Mouse (Mus musculus) adrenal gland, postnatal 4 days (tissue): Measurements from ENCODE around the gene Cep170. TPM values are rescaled to one million over a fixed set of nuclear protein-coding genes. Genes with fewer than 3 reads are reported as not detected.

Source experiments
- DNase-seq, 2 experiments: peaks; one replicate each; pipeline ENCODE4 v3.0.0; 2021 to 2022; ENCODE audit warnings: low spot score in 2 of 2, mixed read lengths in 2 of 2
- microRNA-seq: library from miRNA; unstranded; fragments of <30 nt; microRNA quantifications from one replicate; pipeline ENCODE4 v1.2.0, GENCODE M21; 2021
- total RNA-seq, 2 experiments: library from RNA; stranded (reverse); gene quantifications; 2 replicates each; pipeline ENCODE4 v1.2.3; 2021

The Cep170 gene
- total RNA-seq, 2 experiments from 2014 or later: 42.7 to 43.6 TPM

- DNase-seq: no peak
Measured at GRCm38 (mm10) chr1:176753861-176754718, 59.8 kb downstream of the Cep170 start.

GRCm38 (mm10) chr1:176749708-176750107 is 64.2 kb downstream of the Cep170 start:
- DNase-seq: no peak

- DNase-seq: no peak
Measured at GRCm38 (mm10) chr1:176732834-176733233, 81.0 kb downstream of the Cep170 start.

- DNase-seq: no peak
Measured at GRCm38 (mm10) chr1:176730528-176730927, 83.3 kb downstream of the Cep170 start.

- no peak for DNase-seq
Measured at GRCm38 (mm10) chr1:176727372-176727771, 86.5 kb downstream of the Cep170 start.

- DNase-seq: no peak
Measured at GRCm38 (mm10) chr1:176724771-176725170, 89.1 kb downstream of the Cep170 start.

GRCm38 (mm10) chr1:176723858-176724713 is 89.8 kb downstream of the Cep170 start:
- DNase-seq: no peak

GRCm38 (mm10) chr1:176712436-176712835 is 101.4 kb downstream of the Cep170 start:
- DNase-seq: no peak

GRCm38 (mm10) chr1:176700226-176700625 is 113.6 kb downstream of the Cep170 start:
- DNase-seq: no peak

GRCm38 (mm10) chr1:176699793-176700192 is 114.1 kb downstream of the Cep170 start:
- no peak for DNase-seq

- no peak for DNase-seq
Measured at GRCm38 (mm10) chr1:176698647-176699046, 115.2 kb downstream of the Cep170 start.

- peak; percentile 13 to 15 for DNase-seq
Measured at GRCm38 (mm10) chr1:176697091-176697490, 116.8 kb downstream of the Cep170 start.

GRCm38 (mm10) chr1:176691101-176691500 is 122.8 kb downstream of the Cep170 start:
- no peak for DNase-seq

- no peak for DNase-seq
Measured at GRCm38 (mm10) chr1:176688251-176688880, 125.5 kb downstream of the Cep170 start.

Small RNA genes lying within 50 kb of the gene (microRNA-seq; reads per million reads assigned to microRNA genes)
- gene Mir350: 143 reads per million, percentile 51 among the genes with 10 or more reads in this experiment

Other genes starting within 250 kb of the Cep170 start
- gene Sdccag8, start 593 bp upstream of the Cep170 start, total RNA-seq: 10 to 100 TPM in 1 of 2 experiments, 1 to 10 TPM in 1; 8.9 to 12.9 TPM